Mouse (Mus musculus): Measurements from ENCODE around the gene Cldn4. TPM values are rescaled to one million over a fixed set of nuclear protein-coding genes. Genes with fewer than 3 reads are reported as not detected.

Cldn4 gene
- not detected for total RNA-seq (2021)
- long read RNA-seq, experiment 1, result 0 reads
- long read RNA-seq, experiment 2, result 0 reads

DNA sequence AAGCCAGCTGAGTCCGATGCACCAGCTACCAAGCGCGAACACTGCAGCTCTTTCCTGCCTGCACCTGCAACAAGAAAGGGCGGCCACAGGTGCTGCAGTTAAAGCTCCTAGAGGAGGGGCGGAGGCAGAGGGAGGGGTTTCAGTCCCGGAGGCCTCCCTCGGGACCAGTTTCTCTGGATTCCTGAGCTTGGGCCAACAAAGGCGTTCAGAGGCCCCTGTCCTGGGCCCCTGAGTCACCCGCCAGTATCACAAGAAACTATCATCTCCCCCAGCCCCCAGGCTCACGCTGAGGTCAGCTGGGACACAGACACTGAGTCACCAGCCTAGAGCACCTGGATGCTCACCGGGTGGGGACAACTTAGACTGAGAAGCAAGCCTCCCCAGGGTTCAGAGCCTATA is at the start of gene Cldn4:
Cldn4 (minus strand) TSS at position 78 of the 399 bp plus-strand sequence.
- no peak for DNase-seq (ENCODE audit: low spot score)

DNA sequence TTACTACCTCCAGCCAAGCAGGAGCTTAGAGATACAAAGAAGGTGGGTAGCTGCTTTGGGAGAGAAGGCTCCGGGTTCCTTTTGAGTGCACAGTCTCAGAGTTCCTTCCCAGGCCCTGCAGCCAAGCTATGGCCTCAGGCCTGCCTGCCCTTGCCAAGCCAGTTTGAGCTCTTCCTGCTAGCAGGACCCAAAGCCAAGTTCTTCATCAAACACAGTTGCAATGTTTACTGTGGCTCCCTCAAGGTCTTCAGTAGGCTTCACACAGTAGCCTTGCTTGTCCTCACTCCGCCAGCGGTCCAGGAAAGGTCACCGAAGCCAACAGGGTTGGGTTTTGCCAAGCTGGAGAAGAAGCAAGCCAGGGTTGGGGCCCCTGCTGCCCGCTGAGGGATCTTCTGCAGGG is 45.8 kb upstream of the Cldn4 start:
- DNase-seq (ENCODE audit: low spot score), result no peak

DNA sequence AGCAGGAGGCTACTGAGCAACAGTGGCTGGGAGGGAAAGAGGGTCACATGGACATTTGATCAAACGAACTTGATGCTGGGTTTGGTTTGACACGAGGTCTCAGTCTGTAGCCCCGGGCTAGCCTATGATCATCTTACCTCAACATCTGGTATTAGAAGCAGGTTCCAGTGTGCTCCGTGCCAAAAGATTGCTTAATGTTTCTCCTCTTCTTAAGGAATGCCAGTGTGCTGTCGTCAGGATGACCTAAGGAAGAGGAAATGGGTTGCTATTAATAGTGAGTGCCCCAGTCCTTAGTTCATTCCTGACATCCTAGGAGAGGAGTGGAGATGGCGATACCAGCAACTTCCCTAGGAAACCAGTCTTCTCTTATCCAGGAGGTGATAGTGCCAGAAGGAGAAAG is 43.0 kb upstream of the Cldn4 start:
- no peak for DNase-seq (ENCODE audit: low spot score)

DNA sequence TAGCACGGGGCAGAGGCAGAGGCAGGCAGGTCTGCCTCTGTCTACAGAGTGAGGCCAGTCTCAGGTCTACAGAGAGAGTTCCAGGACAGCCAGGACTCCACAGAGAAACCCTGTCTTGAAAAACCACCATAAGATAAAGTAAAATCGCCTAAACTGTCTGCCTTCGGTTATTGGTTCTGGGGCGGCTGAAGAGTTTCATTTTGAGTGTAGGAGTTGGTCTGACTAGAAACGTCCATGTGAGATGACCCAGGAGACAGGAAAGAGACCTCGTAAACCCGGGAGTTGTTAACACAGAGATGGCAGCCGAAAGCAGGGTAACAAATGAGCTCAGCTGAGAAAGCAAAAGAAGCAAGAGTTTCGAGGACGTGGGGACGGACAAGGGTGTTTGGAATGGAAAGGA is 42.4 kb upstream of the Cldn4 start:
- DNase-seq (ENCODE audit: low spot score), result no peak

DNA sequence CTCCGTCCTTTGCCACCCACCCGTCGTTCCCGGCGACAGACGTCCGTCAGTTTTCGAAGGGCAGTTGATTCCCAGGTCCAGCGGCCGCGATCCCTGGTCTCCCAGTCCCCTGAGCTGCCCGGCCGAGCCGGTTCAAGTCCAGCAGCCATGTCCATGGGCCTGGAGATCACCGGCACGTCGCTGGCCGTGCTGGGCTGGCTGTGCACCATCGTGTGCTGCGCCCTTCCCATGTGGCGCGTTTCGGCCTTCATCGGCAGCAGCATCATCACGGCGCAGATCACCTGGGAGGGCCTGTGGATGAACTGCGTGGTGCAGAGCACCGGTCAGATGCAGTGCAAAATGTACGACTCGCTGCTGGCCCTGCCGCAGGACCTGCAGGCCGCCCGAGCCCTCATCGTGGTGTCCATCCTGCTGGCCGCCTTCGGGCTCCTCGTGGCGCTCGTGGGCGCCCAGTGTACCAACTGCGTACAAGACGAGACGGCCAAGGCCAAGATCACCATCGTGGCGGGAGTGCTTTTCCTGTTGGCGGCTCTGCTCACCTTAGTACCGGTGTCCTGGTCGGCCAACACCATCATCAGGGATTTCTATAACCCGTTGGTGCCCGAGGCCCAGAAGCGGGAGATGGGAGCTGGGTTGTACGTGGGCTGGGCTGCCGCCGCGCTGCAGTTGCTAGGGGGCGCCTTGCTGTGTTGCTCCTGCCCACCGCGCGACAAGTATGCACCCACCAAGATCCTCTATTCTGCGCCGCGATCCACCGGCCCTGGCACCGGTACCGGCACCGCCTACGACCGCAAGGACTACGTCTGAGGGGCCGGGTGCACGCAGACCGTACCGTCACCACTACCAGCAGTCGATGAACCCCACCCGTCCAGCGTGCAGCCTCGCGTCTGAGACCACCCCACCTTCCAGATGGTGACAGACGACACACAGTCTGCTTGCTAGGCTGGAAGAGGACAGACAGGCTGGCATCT is 39.8 kb upstream of the Cldn4 start:
- DNase-seq (ENCODE audit: low spot score), result no peak

DNA sequence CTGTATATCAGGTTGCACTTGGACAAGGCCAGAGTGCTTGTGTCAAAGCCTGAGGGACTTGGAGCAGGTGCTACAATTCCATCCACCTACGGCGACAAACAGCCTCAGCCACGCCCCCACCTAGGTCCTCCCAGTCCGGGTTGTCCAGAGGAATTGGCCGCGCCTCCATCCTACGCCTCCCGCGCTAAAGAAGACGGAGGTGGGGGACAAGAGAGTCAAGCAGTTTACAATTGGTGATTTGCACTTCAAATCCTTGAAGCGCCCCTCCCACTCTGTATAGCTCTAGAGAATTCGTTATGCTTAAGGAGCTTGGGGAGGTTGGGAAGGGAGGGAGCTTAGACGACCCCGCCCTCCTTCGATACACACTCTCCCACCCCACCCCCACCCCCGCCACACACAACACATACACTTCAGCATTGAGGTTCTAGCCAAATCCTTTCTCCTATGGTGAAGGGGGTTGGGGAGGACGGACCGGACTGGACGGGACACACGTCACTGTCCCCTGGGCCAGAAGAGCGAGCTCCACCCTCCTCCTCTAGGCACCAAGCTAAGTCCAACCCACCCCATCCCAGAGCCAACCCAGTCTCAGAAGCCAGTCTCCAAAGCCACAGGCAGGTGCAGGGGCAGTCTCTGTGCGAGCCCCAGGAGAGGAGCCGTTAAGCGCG is 39.0 kb upstream of the Cldn4 start, which contains the start of gene Cldn3:
Cldn3 (plus strand) TSS at position 582 of the 665 bp plus-strand sequence.
- DNase-seq (ENCODE audit: low spot score), result no peak

DNA sequence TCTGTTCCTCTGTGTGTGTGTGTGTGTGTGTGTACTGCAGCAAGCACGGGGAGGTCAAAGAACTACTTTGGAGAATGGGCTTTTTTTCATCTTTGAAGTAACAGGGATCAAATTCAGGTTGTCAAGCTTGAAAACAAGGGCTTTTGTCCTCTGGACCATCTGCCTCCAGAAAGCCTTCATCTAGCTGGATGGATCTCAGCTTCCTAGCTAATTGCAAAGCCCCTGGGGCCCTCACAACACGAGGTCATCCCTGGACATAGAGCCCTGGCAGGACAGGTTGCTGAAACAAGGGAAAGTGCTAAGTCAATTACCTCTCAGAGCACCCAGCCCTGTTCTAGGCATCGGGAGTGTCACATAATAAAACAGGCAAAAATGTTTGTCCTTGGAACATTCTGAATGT is 37.0 kb upstream of the Cldn4 start:
- no peak for DNase-seq (ENCODE audit: low spot score)

DNA sequence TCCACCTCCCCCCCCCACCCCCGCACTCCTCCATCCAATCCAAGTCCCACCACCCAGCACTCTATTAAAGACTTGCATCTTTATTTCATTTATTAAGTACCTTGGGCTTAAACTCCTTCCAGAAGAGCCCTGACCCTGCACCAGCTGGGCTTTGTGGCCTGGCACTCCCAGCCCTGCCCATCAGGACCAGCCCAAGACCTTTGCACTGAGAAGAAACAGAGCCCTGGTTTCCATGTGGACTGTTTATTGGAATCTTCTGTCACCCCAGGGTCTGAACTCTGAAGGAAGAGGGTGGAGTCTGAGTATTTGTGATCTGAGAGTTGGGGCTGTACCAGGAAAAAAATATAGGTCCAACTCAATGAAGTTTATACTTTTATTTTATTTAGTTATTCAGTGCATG is 36.4 kb upstream of the Cldn4 start:
- DNase-seq (ENCODE audit: low spot score), result no peak

DNA sequence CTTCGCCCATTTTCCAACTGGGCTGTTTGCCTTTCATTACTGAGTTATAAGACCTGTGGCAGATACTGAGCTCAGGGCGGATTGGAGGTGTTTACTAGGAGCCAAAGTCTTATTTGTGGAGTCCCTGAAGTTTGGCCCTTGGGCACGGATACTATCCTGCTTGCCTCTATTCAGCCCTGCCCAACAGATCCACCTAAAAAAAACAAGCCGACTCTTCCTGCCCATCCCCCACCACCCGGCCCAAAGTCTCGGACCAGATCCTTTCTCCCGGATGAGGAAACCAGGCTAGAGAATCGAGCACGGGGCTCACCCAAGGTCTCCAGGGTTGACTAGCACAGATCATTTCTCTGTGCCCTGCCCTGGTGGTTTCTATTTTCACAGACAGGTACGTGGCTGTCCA is 34.4 kb upstream of the Cldn4 start:
- DNase-seq (ENCODE audit: low spot score), result no peak

DNA sequence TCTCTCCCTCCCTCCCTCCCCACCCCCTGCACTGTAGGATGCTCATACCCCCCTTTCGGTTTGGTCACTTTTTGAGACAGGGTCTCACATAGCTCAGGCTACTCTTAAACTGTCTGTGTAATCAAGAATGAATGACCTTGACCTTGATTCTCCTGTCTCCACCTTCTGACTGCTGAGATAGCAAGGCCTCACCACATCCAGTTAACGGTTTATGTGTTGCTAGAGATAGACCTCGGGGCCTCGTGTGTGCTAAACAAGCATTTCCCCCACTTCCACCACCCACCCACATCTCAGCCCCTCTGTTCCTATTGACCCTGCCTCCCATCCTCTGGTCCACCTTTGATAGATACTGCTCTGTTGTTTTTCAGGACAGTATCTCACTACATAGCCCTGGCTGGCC is 31.1 kb upstream of the Cldn4 start:
- DNase-seq (ENCODE audit: low spot score), result no peak

DNA sequence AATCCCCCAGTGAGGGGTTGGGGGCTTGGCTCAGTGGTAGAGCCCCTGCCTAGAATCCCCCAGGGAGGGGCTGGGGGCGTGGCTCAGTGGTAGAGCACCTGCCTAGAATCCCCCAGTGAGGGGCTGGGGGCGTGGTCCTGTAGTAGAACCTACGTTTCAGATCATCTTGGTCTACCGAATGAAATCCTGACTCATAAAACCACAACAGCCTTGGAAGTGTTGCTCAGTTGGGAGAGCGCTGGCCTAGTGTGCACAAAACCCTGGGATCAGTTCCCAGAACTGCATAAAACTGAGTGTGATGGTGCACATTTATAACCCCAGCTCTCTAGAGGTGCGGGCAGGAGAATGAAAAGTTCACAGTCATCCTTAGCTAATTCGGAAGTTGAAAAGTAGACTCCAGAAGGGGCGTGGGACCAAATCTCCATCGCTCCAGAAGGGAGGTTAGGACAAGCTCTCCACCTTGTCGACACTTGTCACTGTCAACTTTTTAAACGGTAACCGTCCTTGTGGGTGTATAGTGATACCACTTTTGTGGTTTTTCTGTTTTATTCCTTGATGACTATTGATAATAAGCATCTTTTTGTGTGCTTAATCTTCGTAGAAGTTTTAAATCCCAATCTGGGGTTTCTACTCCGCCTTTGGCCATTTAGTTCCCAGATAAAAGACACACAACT is 30.0 kb upstream of the Cldn4 start:
- DNase-seq (ENCODE audit: low spot score), result no peak

DNA sequence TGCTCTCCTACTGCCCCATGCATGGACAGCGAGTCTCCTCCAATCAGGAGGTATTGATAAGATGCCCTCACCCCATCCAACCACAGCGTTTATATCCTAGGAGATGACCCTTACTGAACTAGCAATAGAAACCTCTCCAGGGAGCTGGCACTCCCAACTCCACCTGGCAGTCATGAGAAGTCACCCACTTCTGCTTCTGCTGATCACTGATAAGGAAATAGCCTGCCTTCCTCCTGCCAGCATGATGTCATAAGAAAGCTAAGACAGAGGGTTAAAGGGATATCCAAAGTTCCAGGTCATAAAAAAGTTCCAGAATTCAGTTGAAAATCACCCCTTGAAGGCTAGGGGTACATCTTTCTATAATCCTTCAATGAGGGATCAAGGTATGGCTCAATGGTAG is 29.4 kb upstream of the Cldn4 start:
- DNase-seq (ENCODE audit: low spot score), result no peak

DNA sequence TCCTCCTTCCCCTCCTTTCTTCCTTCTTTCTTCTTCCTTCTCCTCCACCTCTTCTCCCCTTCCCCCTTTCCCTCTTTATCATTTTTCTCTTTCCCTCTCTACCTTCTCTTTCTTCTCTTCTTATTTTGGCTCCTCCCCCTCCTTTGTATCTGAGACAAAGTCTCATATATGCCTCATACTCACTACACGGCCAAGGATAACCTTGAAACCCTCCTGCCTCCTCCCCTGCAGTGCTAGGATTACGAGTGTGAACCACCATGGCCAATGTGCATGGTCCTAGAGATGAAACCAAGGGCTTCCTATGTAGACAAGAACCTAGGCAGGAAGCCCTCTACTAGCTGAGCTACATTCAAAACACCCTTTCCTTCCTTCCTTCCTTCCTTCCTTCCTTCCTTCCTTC is 28.2 kb upstream of the Cldn4 start:
- DNase-seq (ENCODE audit: low spot score), result no peak

DNA sequence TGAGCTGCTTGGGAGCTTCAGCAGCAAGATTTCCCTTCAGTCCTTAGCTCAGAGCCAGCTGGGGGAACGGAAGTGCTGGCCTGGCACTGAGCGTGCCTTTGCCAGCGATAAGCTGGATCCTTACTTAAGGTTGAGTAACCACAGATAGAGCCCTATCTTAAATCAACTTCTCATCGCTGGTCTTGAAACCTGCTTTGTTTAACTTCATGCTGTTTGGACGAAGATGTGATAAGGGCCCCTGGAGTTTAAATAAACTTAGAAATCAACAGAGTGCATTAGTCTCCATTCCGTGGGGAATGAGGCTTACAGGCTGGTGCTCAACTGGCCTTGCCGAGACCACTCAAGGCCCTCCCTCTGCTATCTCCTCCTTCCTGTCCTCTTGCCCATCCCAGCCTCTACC is 27.6 kb upstream of the Cldn4 start:
- DNase-seq (ENCODE audit: low spot score), result no peak

DNA sequence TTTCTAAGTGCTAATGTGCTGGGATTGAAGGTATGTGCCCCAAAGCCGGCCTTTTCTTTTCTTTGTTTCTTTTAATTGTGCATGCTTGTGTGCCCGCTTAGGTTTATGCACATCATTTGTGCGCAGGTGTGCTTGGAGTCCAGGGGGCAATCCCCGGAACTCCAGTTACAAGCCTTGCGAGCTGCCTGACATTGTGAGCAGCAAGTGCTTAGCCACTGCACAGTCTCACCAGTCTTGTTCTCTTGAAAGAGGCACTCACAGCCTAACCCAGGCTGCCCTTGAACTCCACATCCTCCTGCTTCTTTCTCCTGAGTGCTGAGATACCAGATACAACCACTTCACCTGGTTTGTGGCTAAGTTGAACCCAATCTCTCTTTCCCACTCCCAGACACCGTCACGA is 26.8 kb upstream of the Cldn4 start:
- no peak for DNase-seq (ENCODE audit: low spot score)

DNA sequence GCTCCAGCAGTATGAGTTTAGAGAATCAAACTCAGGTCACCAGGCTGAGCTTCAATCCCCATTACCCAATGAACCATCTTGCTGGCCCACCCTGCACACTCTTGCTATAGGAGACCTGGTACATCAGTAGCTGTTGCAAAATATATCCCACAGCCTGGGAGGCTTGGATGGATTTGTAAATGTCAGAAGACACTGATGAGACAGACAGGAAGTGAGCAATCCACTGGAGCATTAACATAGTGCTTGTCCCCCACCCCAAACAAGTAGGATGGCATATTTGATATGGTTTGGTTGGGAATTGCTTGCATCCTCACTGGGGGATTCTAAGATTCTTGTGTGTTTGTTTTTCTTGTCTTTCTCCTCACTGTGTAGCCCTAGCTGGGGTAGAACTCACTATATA is 26.3 kb upstream of the Cldn4 start:
- DNase-seq (ENCODE audit: low spot score), result no peak

DNA sequence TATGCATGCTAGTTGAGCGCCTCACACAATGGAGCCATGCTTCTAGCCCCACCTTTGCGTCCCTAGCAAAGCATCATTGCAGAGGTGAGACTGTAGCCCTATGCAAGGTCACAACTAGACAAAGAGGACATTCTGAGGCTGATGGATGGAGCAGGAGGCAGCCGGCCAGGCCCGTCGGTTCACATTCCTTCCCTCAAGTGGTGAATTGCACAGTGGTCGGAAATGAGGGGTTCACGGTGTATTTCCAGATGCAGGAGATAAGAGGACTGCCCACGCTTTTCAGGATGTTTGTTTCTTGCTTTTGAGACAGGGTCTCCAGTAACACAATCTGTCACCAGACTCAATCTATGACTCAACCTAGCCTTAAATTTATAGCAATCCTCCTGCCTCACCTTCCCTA is 23.9 kb upstream of the Cldn4 start:
- DNase-seq (ENCODE audit: low spot score), result no peak

DNA sequence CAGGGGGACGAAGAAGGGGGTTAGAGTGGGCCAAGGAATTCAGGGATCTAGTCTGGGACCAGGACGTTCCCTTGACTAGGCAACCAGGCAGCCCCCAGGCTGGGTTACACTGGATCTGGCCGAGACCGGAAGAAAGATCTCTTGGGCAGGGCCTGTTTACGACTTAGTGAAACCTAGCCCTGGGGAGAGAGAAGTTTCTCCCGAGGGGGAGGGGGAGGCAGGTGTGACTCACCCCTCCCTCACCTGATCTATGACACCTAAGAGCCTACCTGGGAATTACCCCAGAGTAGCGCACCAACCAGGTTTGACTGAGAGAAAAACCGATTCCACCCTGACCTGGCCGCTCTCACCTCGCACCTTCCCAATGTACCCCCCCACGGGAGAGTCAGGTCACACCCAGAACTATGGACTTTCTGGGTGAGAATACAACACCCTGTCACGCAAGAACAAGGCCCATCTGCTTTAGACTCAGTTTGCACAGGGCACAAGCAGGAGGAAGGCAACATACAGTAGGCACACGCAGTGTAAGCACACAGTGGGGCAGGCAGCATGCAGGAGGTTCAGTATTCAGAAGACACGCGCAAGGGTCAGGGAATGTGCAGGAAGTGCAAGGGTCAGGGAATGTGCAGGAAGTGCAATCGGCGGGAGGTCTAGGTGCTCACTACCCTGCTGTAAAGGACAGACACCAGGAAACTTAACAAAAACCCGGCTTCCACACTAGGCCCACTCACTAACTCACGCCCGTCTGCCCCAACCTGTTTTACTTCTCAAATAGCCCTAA is 20.6 kb upstream of the Cldn4 start:
- DNase-seq (ENCODE audit: low spot score), result no peak

DNA sequence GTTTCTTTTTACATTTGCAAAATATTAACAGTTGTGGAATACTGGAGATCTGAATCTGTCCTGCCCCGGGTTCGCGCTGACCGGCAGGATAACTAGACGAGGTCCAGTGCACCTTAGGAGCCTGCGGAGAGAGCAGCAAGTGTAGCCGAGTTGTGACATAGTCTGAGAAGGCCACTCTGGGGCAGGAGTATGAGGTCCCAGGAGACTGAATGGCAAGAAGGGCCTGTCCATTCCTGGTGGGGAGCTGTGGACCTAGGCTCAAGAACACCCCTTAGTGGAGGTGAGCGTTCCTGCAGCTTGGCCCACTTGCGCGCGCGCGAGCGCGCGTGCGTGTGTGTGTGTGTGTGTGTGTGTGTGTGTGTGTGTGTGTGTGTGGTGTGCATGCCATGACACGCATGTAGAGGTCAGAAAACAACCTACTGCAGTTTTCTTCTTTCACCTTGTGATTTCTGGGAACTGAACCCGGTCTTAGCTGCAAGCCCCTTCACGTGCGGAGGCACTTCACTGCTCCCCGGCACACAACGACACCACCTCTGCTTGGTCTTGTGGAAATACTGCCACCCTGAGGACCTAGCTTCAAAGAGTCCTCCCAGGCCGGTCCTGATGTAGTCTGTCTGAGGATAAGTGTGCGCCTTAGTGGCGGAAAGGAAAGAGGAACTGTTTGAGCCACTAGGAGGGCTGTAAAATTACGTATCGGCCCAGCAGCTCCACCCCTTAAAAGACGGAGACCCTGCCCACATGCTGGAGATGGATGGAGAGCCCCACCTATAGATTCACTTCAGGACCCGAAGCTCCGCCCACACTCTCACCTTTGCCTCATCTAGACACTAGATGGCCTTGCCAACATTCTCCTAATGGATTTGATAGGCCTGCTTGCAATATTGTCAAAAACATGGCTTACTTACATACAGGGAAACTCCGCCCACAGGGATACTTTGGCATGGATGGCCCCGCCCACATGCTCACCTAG is 19.4 kb upstream of the Cldn4 start:
- peak; percentile 40 for DNase-seq (ENCODE audit: low spot score)

DNA sequence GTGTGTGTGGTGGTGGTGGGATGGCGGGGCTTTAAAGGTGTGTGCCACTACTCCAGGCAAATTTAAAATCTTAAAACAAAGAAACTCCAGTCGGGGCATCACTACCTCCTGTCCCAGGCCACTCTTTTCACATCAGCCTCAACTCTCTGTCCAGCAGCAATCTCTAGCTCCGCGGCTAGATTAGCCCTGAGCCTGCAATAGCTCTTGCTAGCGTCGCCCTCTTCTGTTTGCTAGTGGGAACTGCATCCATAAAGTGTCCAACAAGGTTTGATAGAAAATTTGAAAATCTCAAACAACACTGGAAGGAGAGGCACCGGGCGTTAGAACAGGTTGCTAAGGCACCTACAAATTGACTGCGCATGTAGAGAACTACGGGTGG is 18.7 kb upstream of the Cldn4 start:
- peak; percentile 76 for DNase-seq (ENCODE audit: low spot score)
